Mouse (Mus musculus): ENCODE results near the gene Myt1l.

Gene Myt1l

GRCm38 (mm10) chr12:29606221-29606620 is 78.0 kb downstream of the Myt1l start:
- no peaks in the 10 kb centered on the region for H3K27me3 ChIP-seq (ENCODE audit: control insufficient read depth, insufficient read depth, low read length, poor library complexity, severe bottlenecking)
- no peak for DNase-seq (ENCODE audit: low read depth, low spot score)
- H3K36me3 ChIP-seq (ENCODE audit: control insufficient read depth, insufficient read depth, low read length, poor library complexity, severe bottlenecking), result no peaks in the 10 kb centered on the region

DNA sequence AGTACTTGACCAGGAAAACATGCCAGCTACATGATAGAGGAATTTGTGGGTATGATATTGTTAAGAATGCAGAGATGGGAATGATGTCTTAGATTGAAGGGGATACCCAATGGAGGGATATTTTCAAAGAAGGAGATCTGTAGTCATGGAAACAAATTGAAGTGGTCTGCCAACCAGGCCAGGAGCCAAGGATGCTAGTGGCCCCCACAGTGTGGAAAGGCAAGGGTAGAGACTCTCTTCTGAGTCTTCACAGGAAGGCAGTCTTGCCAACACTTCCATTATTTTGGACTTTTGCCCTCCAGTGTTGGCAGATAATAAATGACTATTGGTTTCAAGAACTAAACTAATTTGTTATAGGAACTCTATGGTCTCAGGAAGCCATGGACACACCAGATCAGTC is 89.6 kb downstream of the Myt1l start:
- no peak for DNase-seq (ENCODE audit: low read depth, low spot score)
- no peaks in the 10 kb centered on the region for H3K36me3 ChIP-seq (ENCODE audit: control insufficient read depth, insufficient read depth, low read length, poor library complexity, severe bottlenecking)
- H3K27me3 ChIP-seq (ENCODE audit: control insufficient read depth, insufficient read depth, low read length, poor library complexity, severe bottlenecking), result no peaks in the 10 kb centered on the region

GRCm38 (mm10) chr12:29621530-29621929 is 93.3 kb downstream of the Myt1l start:
- Histone ChIP-seq H3K36me3 (ENCODE audit: control insufficient read depth, insufficient read depth, low read length, poor library complexity, severe bottlenecking) (no peaks in the 10 kb centered on the region), H3K27me3 (ENCODE audit: control insufficient read depth, insufficient read depth, low read length, poor library complexity, severe bottlenecking) (no peaks in the 10 kb centered on the region)
- no peak for DNase-seq (ENCODE audit: low read depth, low spot score)

DNA sequence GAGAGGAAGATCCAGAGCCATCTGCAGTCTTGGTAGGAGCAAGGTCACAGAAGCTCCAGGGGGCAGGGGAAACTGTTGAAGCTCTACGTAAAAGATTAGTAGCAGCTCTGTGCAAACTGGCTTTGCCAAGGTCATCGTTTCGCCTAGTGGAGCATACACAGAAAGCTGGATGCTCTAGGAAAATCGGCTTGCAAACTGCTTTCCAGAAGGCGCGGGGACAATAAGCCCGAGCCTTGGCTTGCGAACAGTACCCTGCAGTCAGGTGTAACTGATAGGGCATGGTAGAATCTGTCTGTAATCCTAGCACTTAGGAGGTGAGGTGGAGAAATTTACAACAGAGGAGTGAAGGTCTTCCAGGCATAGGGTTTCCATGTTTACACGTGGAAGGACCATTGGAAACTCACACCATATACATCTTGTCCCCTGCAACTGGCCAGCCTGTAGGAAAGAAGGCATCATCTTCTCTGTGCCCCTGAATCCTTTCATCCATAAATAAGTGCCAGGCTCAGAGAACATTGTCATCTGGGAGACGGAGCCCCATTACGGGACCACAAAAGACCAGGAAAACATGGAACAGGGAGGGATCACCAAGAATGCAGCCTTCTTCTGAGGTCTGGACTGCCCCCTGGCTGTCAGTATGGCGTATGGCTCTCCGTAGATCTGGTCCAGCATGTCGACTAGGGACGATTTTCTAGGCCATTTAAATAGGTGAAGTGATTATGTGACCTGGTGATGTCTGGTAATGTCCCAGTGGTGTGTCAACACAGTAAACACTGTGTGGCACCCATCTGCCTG is 100.0 kb downstream of the Myt1l start:
- Histone ChIP-seq H3K36me3 (ENCODE audit: control insufficient read depth, insufficient read depth, low read length, poor library complexity, severe bottlenecking) (no peaks in the 10 kb centered on the region), H3K27me3 (ENCODE audit: control insufficient read depth, insufficient read depth, low read length, poor library complexity, severe bottlenecking) (no peaks in the 10 kb centered on the region)
- DNase-seq (ENCODE audit: low read depth, low spot score), result no peak

GRCm38 (mm10) chr12:29629875-29630538 is 101.8 kb downstream of the Myt1l start:
- no peak for DNase-seq (ENCODE audit: low read depth, low spot score)
- H3K27me3 ChIP-seq (ENCODE audit: control insufficient read depth, insufficient read depth, low read length, poor library complexity, severe bottlenecking), result no peaks in the 10 kb centered on the region

GRCm38 (mm10) chr12:29634509-29634908 is 106.3 kb downstream of the Myt1l start:
- DNase-seq (ENCODE audit: low read depth, low spot score), result no peak
- no peaks in the 10 kb centered on the region for H3K36me3 ChIP-seq (ENCODE audit: control insufficient read depth, insufficient read depth, low read length, poor library complexity, severe bottlenecking)
- no peaks in the 10 kb centered on the region for H3K27me3 ChIP-seq (ENCODE audit: control insufficient read depth, insufficient read depth, low read length, poor library complexity, severe bottlenecking)

More at GRCm38 (mm10) chr12:29629875-29630538, 101.8 kb downstream of the Myt1l start:
- no peaks in the 10 kb centered on the region for H3K36me3 ChIP-seq (ENCODE audit: control insufficient read depth, insufficient read depth, low read length, poor library complexity, severe bottlenecking)

- H3K36me3 ChIP-seq (ENCODE audit: control insufficient read depth, insufficient read depth, low read length, poor library complexity, severe bottlenecking), result no peaks in the 10 kb centered on the region
- DNase-seq (ENCODE audit: low read depth, low spot score), result no peak
- H3K27me3 ChIP-seq (ENCODE audit: control insufficient read depth, insufficient read depth, low read length, poor library complexity, severe bottlenecking), result no peaks in the 10 kb centered on the region
These were observed 111.5 kb downstream of the Myt1l start for GRCm38 (mm10) chr12:29639543-29640196.

GRCm38 (mm10) chr12:29640201-29640600 is 112.0 kb downstream of the Myt1l start:
- H3K27me3 ChIP-seq (ENCODE audit: control insufficient read depth, insufficient read depth, low read length, poor library complexity, severe bottlenecking), result no peaks in the 10 kb centered on the region
- H3K36me3 ChIP-seq (ENCODE audit: control insufficient read depth, insufficient read depth, low read length, poor library complexity, severe bottlenecking), result no peaks in the 10 kb centered on the region
- no peak for DNase-seq (ENCODE audit: low read depth, low spot score)

DNA sequence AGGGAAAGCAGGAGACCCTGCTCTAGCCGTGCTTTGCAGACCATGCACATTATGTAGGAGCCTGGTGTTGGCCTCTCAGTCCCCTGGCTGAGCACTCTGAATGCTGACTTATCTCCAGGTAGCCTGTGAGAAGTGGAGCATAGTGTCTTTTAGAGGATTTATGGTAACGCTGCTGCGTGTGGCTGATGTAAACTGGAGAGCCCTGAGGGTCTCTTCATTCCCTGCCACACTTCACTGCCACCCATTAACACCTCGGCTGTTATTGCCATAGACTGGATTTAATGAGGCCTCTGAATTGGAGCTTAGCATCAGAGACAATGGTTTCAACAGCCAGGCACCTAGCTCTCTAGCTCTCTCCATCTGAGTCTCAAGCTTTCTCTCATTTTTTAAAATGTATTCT is 114.7 kb downstream of the Myt1l start:
- H3K36me3 ChIP-seq (ENCODE audit: control insufficient read depth, insufficient read depth, low read length, poor library complexity, severe bottlenecking), result no peaks in the 10 kb centered on the region
- H3K27me3 ChIP-seq (ENCODE audit: control insufficient read depth, insufficient read depth, low read length, poor library complexity, severe bottlenecking), result no peaks in the 10 kb centered on the region
- DNase-seq (ENCODE audit: low read depth, low spot score), result no peak

- no peak for DNase-seq (ENCODE audit: low read depth, low spot score)
- H3K27me3 ChIP-seq (ENCODE audit: control insufficient read depth, insufficient read depth, low read length, poor library complexity, severe bottlenecking), result no peaks in the 10 kb centered on the region
- no peaks in the 10 kb centered on the region for H3K36me3 ChIP-seq (ENCODE audit: control insufficient read depth, insufficient read depth, low read length, poor library complexity, severe bottlenecking)
These were observed 115.9 kb downstream of the Myt1l start for GRCm38 (mm10) chr12:29644091-29644490.

- no peaks in the 10 kb centered on the region for H3K36me3 ChIP-seq (ENCODE audit: control insufficient read depth, insufficient read depth, low read length, poor library complexity, severe bottlenecking)
- no peak for DNase-seq (ENCODE audit: low read depth, low spot score)
- no peaks in the 10 kb centered on the region for H3K27me3 ChIP-seq (ENCODE audit: control insufficient read depth, insufficient read depth, low read length, poor library complexity, severe bottlenecking)
These were observed 116.5 kb downstream of the Myt1l start for GRCm38 (mm10) chr12:29644721-29645120.

GRCm38 (mm10) chr12:29649510-29650152 is 121.4 kb downstream of the Myt1l start:
- no peak for DNase-seq (ENCODE audit: low read depth, low spot score)
- Histone ChIP-seq H3K36me3 (ENCODE audit: control insufficient read depth, insufficient read depth, low read length, poor library complexity, severe bottlenecking) (no peaks in the 10 kb centered on the region), H3K27me3 (ENCODE audit: control insufficient read depth, insufficient read depth, low read length, poor library complexity, severe bottlenecking) (no peaks in the 10 kb centered on the region)

DNA sequence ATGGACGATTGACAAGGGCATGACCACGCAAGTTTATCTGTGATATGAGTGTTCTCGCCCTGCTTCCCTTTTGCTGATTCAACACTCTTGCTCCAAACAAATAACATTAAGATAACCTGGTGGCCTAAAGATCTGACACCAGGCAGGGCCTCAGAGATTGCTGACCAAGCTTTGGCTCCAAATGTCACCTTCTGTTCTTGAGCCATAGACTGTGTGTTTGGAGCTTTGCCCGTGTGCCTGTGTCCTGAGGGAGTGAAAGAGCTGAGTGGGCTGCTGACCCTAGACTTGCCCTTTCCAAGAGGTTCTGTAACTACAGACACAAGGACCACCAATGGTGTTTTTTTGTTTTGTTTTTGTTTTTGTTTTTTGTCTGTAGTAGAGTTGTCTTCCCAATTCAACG is 124.3 kb downstream of the Myt1l start:
- Histone ChIP-seq H3K36me3 (ENCODE audit: control insufficient read depth, insufficient read depth, low read length, poor library complexity, severe bottlenecking) (no peaks in the 10 kb centered on the region), H3K27me3 (ENCODE audit: control insufficient read depth, insufficient read depth, low read length, poor library complexity, severe bottlenecking) (no peaks in the 10 kb centered on the region)
- DNase-seq (ENCODE audit: low read depth, low spot score), result no peak

DNA sequence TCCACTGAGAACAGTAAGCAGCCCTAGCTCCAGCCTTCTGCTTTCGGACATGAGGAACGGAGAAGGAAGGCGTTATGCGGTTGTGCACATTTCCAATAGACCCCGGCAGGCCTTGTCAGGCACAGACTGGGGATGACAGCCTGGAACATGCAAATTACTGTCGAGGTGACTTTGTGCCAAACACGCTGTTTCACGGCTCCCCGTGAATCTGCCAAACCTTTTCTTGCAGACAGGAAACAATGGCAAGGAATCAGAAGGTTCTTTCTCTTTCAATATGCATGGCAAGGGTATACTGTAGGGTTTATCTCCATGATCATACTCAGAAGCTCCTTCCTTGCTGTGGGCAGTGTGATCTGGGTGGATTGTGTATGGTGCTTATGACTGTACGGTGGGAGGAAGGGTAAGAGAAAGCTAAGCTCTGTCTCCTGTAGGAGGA is 127.0 kb downstream of the Myt1l start:
- DNase-seq (ENCODE audit: low read depth, low spot score), result no peak
- Histone ChIP-seq H3K36me3 (ENCODE audit: control insufficient read depth, insufficient read depth, low read length, poor library complexity, severe bottlenecking) (no peaks in the 10 kb centered on the region), H3K27me3 (ENCODE audit: control insufficient read depth, insufficient read depth, low read length, poor library complexity, severe bottlenecking) (no peaks in the 10 kb centered on the region)

DNA sequence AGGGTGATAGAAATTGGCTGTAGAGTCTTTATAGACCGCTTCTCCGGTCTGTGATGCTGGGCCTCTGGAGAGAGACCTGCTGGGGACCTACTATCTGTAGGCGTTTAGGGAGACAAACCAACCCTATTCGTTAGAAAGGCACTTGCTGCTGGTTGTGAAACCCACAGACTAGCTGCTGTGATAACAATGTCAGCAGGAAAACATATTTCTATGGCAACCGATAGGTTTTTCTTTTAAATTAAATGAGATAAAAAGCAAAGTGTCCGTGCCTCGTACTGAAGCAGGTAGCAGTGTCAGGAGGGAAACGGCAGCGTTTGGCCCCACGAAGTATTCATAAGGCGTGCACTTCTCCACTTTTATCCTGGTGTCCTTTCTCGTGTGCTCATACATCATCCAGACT is 127.5 kb downstream of the Myt1l start:
- Histone ChIP-seq H3K36me3 (ENCODE audit: control insufficient read depth, insufficient read depth, low read length, poor library complexity, severe bottlenecking) (no peaks in the 10 kb centered on the region), H3K27me3 (ENCODE audit: control insufficient read depth, insufficient read depth, low read length, poor library complexity, severe bottlenecking) (no peaks in the 10 kb centered on the region)
- no peak for DNase-seq (ENCODE audit: low read depth, low spot score)
